Mouse (Mus musculus) megakaryocyte-erythroid progenitor cell, adult 5-6 weeks (primary cell): Measurements from ENCODE around the gene Hcn3. TPM values are rescaled to one million over a fixed set of nuclear protein-coding genes. Genes with fewer than 3 reads are reported as not detected.
"Not testable (repeated sequence)": the region's sequence is repeated elsewhere in the genome, so short reads cannot be mapped to it uniquely, and the experiment has no call there.

Experiments used
- ATAC-seq: replicated peaks from 2 replicates; pipeline ENCODE4 v1.8.0; 2016; ENCODE audit warnings: mild to moderate bottlenecking, inconsistent platforms; ENCODE audit not compliant: severe bottlenecking, poor library complexity, low FRiP score, low TSS enrichment
- total RNA-seq, 2 experiments: library from RNA; stranded (forward) in 1 of 2; stranded (reverse) in 1 of 2; fragments of 200-1000, 215-1000 nt in 1 of 2; fragments of >200 nt in 1 of 2; fragmentation: Nextera tagmentation in 1 of 2; gene quantifications; 2 replicates each; pipeline ENCODE4 v1.2.3; 2014 to 2017

Hcn3 gene
- total RNA-seq, 2 experiments from 2014 or later, result 1.4 to 1.6 TPM

- peak; percentile 86 for ATAC-seq
Observed at GRCm38 (mm10) chr3:89183058-89183958, 23.3 kb upstream of the Hcn3 start, which contains the start of gene Fam189b. Fam189b (plus strand) TSS chr3:89183143.

- peak; percentile 23; the same call in 1 of the 2 replicates for ATAC-seq
Observed at GRCm38 (mm10) chr3:89182531-89183057, 22.6 kb upstream of the Hcn3 start.

GRCm38 (mm10) chr3:89181749-89182500 lies 21.9 kb upstream of the Hcn3 start:
- no peak for ATAC-seq

GRCm38 (mm10) chr3:89179056-89179455 lies 19.1 kb upstream of the Hcn3 start:
- no peak for ATAC-seq

GRCm38 (mm10) chr3:89178107-89178385 lies 18.1 kb upstream of the Hcn3 start:
- ATAC-seq, result no peak

GRCm38 (mm10) chr3:89177242-89178106 lies 17.5 kb upstream of the Hcn3 start, which contains the start of gene Scamp3:
Scamp3 (plus strand) TSS chr3:89177473.
- ATAC-seq, result peak; percentile 88

- ATAC-seq, result no peak
Observed at GRCm38 (mm10) chr3:89176421-89176820, 16.4 kb upstream of the Hcn3 start.

- ATAC-seq, result no peak
Observed at GRCm38 (mm10) chr3:89175544-89175943, 15.5 kb upstream of the Hcn3 start.

- ATAC-seq, result no peak
Observed at GRCm38 (mm10) chr3:89174844-89175243, 14.8 kb upstream of the Hcn3 start.

- no peak for ATAC-seq
Observed at GRCm38 (mm10) chr3:89166945-89167344, 6.9 kb upstream of the Hcn3 start.

GRCm38 (mm10) chr3:89165268-89165870 lies 5.4 kb upstream of the Hcn3 start:
- no peak for ATAC-seq

GRCm38 (mm10) chr3:89164506-89165267 lies 4.7 kb upstream of the Hcn3 start, which contains the start of gene Clk2:
Clk2 (plus strand) TSS chr3:89164795.
- peak; percentile 96 for ATAC-seq

- ATAC-seq, result no peak
Observed at GRCm38 (mm10) chr3:89163643-89164245, 3.7 kb upstream of the Hcn3 start.

- ATAC-seq, result no peak
Observed at GRCm38 (mm10) chr3:89163123-89163522, 3.1 kb upstream of the Hcn3 start.

GRCm38 (mm10) chr3:89161786-89162185 lies 1.8 kb upstream of the Hcn3 start:
- no peak for ATAC-seq

GRCm38 (mm10) chr3:89161207-89161606 lies 1.2 kb upstream of the Hcn3 start:
- ATAC-seq, result not testable (repeated sequence)

- ATAC-seq, result peak; percentile 69
Observed at GRCm38 (mm10) chr3:89159211-89159610, 785 bp downstream of the Hcn3 start.

GRCm38 (mm10) chr3:89158651-89159050 lies 1.3 kb downstream of the Hcn3 start:
- no peak; the same call in 1 of the 2 replicates for ATAC-seq
